Mouse (Mus musculus) cerebellum, adult 11 months (tissue): ENCODE data around the gene Tecpr2.
"Not testable (repeated sequence)": the region's sequence is repeated elsewhere in the genome, so short reads cannot be mapped to it uniquely, and the experiment has no call there.

Source experiments
- DNase-seq: peaks from one replicate; pipeline ENCODE4 v3.0.0; 2022

The Tecpr2 gene

GRCm38 (mm10) chr12:110889036-110890020 is at the start of gene Tecpr2, which contains the start of gene Cinp:
TSS of gene Tecpr2 (plus strand) at chr12:110889264.
TSS of gene Cinp (minus strand) at chr12:110889145.
- peak; percentile 95 for DNase-seq

- peak; percentile 96 for DNase-seq
These were observed 48.5 kb upstream of the Tecpr2 start, which contains the start of gene Mok for GRCm38 (mm10) chr12:110840348-110841198. TSS of gene Mok (minus strand) at chr12:110840939.

GRCm38 (mm10) chr12:110841731-110842493 is 47.2 kb upstream of the Tecpr2 start:
- DNase-seq = no peak

- DNase-seq = peak; percentile 81
These were observed 45.6 kb upstream of the Tecpr2 start for GRCm38 (mm10) chr12:110843194-110844048.

- no peak for DNase-seq
These were observed 44.6 kb upstream of the Tecpr2 start for GRCm38 (mm10) chr12:110844227-110845130.

GRCm38 (mm10) chr12:110845131-110845880 is 43.8 kb upstream of the Tecpr2 start:
- peak; percentile 87 for DNase-seq

GRCm38 (mm10) chr12:110846191-110846765 is 42.8 kb upstream of the Tecpr2 start:
- DNase-seq = no peak

- peak; percentile 86 for DNase-seq
These were observed 38.8 kb upstream of the Tecpr2 start, which contains the start of gene Zfp839 for GRCm38 (mm10) chr12:110850010-110850928. TSS of gene Zfp839 (plus strand) at chr12:110850253.

- DNase-seq = no peak
These were observed 38.2 kb upstream of the Tecpr2 start for GRCm38 (mm10) chr12:110850929-110851256.

GRCm38 (mm10) chr12:110851414-110851813 is 37.6 kb upstream of the Tecpr2 start:
- DNase-seq = no peak

- no peak for DNase-seq
These were observed 37.1 kb upstream of the Tecpr2 start for GRCm38 (mm10) chr12:110851923-110852322.

- DNase-seq = no peak
These were observed 34.0 kb upstream of the Tecpr2 start for GRCm38 (mm10) chr12:110854786-110855737.

GRCm38 (mm10) chr12:110857196-110857595 is 31.9 kb upstream of the Tecpr2 start:
- no peak for DNase-seq

GRCm38 (mm10) chr12:110858681-110859080 is 30.4 kb upstream of the Tecpr2 start:
- DNase-seq = not testable (repeated sequence)

GRCm38 (mm10) chr12:110860293-110860692 is 28.8 kb upstream of the Tecpr2 start:
- DNase-seq = no peak

- no peak for DNase-seq
These were observed 27.8 kb upstream of the Tecpr2 start for GRCm38 (mm10) chr12:110861256-110861655.

GRCm38 (mm10) chr12:110864008-110864407 is 25.1 kb upstream of the Tecpr2 start:
- DNase-seq = no peak
